Comparison of ENCODE assay signal across 7 mouse cellular contexts in genomic region chr11:98941341-98941825, GRCm38 (mm10). TPM values are rescaled to one million over a fixed set of nuclear protein-coding genes. Genes with fewer than 3 reads are reported as not detected.
DNase-seq lines count a peak whose midpoint lies in the region; ATAC-seq lines count a peak whose summit lies in the region.

No protein-coding gene starts in this region.

- H3K27me3 ChIP-seq in embryonic facial prominence, embryonic 11.5 days (ENCODE audit: control insufficient read depth, insufficient read depth, low read length): no peaks in the 10 kb centered on the region
- H3K27me3 ChIP-seq in hindbrain, embryonic 11.5 days (ENCODE audit: control insufficient read depth, insufficient read depth, low read length): no peaks in the 10 kb centered on the region; the same call in 1 of the 2 replicates
- H3K27me3 ChIP-seq in midbrain, embryonic 15.5 days (replicated peaks): peaks cover 2% of the 10 kb centered on the region; the same call in 1 of the 2 replicates

- peak overlapping the region; percentile 82 for H3K27ac ChIP-seq in embryonic facial prominence, embryonic 11.5 days (replicated peaks; ENCODE audit: low read depth, low read length)
- peak overlapping the region; percentile 67 for H3K27ac ChIP-seq in hindbrain, embryonic 11.5 days (ENCODE audit: low read depth, low read length)
- H3K27ac ChIP-seq in midbrain, embryonic 15.5 days: peak overlapping the region; percentile 89

- no peaks in the 10 kb centered on the region for H3K9me3 ChIP-seq in embryonic facial prominence, embryonic 11.5 days (replicated peaks; ENCODE audit: control insufficient read depth, low read length)
- H3K9me3 ChIP-seq in hindbrain, embryonic 11.5 days (ENCODE audit: control insufficient read depth, low read length): no peaks in the 10 kb centered on the region
- H3K9me3 ChIP-seq in midbrain, embryonic 15.5 days: no peaks in the 10 kb centered on the region

- H3K4me1 ChIP-seq in embryonic facial prominence, embryonic 11.5 days (ENCODE audit: control insufficient read depth, insufficient read depth, low read length): peaks cover 53% of the 10 kb centered on the region
- peaks cover 46% of the 10 kb centered on the region for H3K4me1 ChIP-seq in hindbrain, embryonic 11.5 days (replicated peaks; ENCODE audit: control insufficient read depth, insufficient read depth, low read length)
- H3K4me1 ChIP-seq in midbrain, embryonic 15.5 days: peaks cover 81% of the 10 kb centered on the region

- 3% methylated on average over 12 of the region's 12 CpGs for WGBS in embryonic facial prominence, embryonic 11.5 days
- 5% methylated on average over 11 of the region's 12 CpGs for WGBS in hindbrain, embryonic 11.5 days
- under 1% methylated on average over 12 of the region's 12 CpGs for WGBS in midbrain, embryonic 15.5 days

- H3K9ac ChIP-seq in embryonic facial prominence, embryonic 11.5 days (replicated peaks; ENCODE audit: low read length): peak overlapping the region; percentile 51
- H3K9ac ChIP-seq in hindbrain, embryonic 11.5 days (ENCODE audit: low read depth, low read length): peak overlapping the region; percentile 47; the same call in 1 of the 2 replicates
- peak overlapping the region; percentile 62 for H3K9ac ChIP-seq in midbrain, embryonic 15.5 days

- peak overlapping the region; percentile 87 for H3K4me3 ChIP-seq in embryonic facial prominence, embryonic 11.5 days (ENCODE audit: low read depth, low read length)
- H3K4me3 ChIP-seq in hindbrain, embryonic 11.5 days (ENCODE audit: low read depth, low read length): peak overlapping the region; percentile 35
- H3K4me3 ChIP-seq in midbrain, embryonic 15.5 days: peak overlapping the region; percentile 51

- H3K4me2 ChIP-seq in embryonic facial prominence, embryonic 11.5 days (ENCODE audit: low read depth, low read length): peak overlapping the region; percentile 93
- H3K4me2 ChIP-seq in hindbrain, embryonic 11.5 days (replicated peaks; ENCODE audit: low read depth, low read length): peak overlapping the region; percentile 76
- H3K4me2 ChIP-seq in midbrain, embryonic 15.5 days: peak overlapping the region; percentile 81

- DNase-seq in CD4-positive helper T cell, adult 2 months (ENCODE audit: low read depth, low spot score): peak; percentile 80
- peak; percentile 83 for DNase-seq in NIH3T3 (ENCODE audit: low read depth)
- DNase-seq in embryonic facial prominence, embryonic 11.5 days (ENCODE audit: low spot score): no peak
- DNase-seq in hindbrain, embryonic 11.5 days (ENCODE audit: low spot score): no peak
- DNase-seq in left cerebral cortex, postnatal 14 days (ENCODE audit: low spot score in 2 of 2): peak; percentile 78 to 84
- DNase-seq in urinary bladder, postnatal 36 days (ENCODE audit: low spot score in 2 of 2): no peak

- no peaks in the 10 kb centered on the region for H3K36me3 ChIP-seq in embryonic facial prominence, embryonic 11.5 days (replicated peaks; ENCODE audit: control insufficient read depth, insufficient read depth, low read depth, low read length)
- no peaks in the 10 kb centered on the region for H3K36me3 ChIP-seq in hindbrain, embryonic 11.5 days (ENCODE audit: control insufficient read depth, insufficient read depth, low read length)
- no peaks in the 10 kb centered on the region for H3K36me3 ChIP-seq in midbrain, embryonic 15.5 days (replicated peaks)

- intact Hi-C loops in left cerebral cortex, postnatal 14 days (cut with DNase I): no loop called here

- no peak for ATAC-seq in embryonic facial prominence, embryonic 11.5 days (replicated peaks; ENCODE audit: insufficient number of reproducible peaks, low FRiP score, low TSS enrichment, low read depth)
- ATAC-seq in hindbrain, embryonic 11.5 days (ENCODE audit: low FRiP score): peak; percentile 23; the same call in 1 of the 2 replicates
- peak; percentile 7 for ATAC-seq in midbrain, embryonic 15.5 days (replicated peaks)

RNA-seq across cellular contexts. Expression of gene Rara, which starts 13.8 kb away (rescaled TPM):
- polyA plus RNA-seq in embryonic facial prominence, embryonic 11.5 days (2014; fragmentation: Nextera tagmentation; extraction: Ambion mirVana): 32.7 and 40.2 TPM in 2 replicates
- polyA plus RNA-seq in hindbrain, embryonic 11.5 days (2014; fragmentation: Nextera tagmentation; extraction: Ambion mirVana): 48.3 and 51.2 TPM in 2 replicates
- total RNA-seq in left cerebral cortex, postnatal 14 days (2021): 10 to 100 TPM; 14.6 to 15.1 TPM
- polyA plus RNA-seq in midbrain, embryonic 15.5 days (2015; fragmentation: Nextera tagmentation; extraction: Ambion mirVana): 9.7 and 10.5 TPM in 2 replicates

RNA-seq across cellular contexts. Expression of gene Cdc6, which starts 33.8 kb away (rescaled TPM):
- polyA plus RNA-seq in embryonic facial prominence, embryonic 11.5 days (2014; fragmentation: Nextera tagmentation; extraction: Ambion mirVana): 55.4 and 57.1 TPM in 2 replicates
- polyA plus RNA-seq in hindbrain, embryonic 11.5 days (2014; fragmentation: Nextera tagmentation; extraction: Ambion mirVana): 33.1 and 39.0 TPM in 2 replicates
- total RNA-seq in left cerebral cortex, postnatal 14 days (2021): under 1 TPM; 0.47 to 0.57 TPM
- 3.9 and 4.2 TPM in 2 replicates for polyA plus RNA-seq in midbrain, embryonic 15.5 days (2015; fragmentation: Nextera tagmentation; extraction: Ambion mirVana)

RNA-seq across cellular contexts. Expression of gene Gjd3, which starts 41.4 kb away (rescaled TPM):
- 0.25 and 0.43 TPM in 2 replicates for polyA plus RNA-seq in embryonic facial prominence, embryonic 11.5 days (2014; fragmentation: Nextera tagmentation; extraction: Ambion mirVana)
- polyA plus RNA-seq in hindbrain, embryonic 11.5 days (2014; fragmentation: Nextera tagmentation; extraction: Ambion mirVana): 0.28 and 0.74 TPM in 2 replicates
- 1 to 10 TPM; 2.8 to 3.1 TPM for total RNA-seq in left cerebral cortex, postnatal 14 days (2021)
- 1.4 and 2.4 TPM in 2 replicates for polyA plus RNA-seq in midbrain, embryonic 15.5 days (2015; fragmentation: Nextera tagmentation; extraction: Ambion mirVana)

Comparison
In these comparisons a context has a peak if more than half of its experiments do, and no peak if none do; other contexts are left out.
1. DNase-seq: peak in CD4-positive helper T cell, adult 2 months (single experiment), NIH3T3 (single experiment) and left cerebral cortex, postnatal 14 days (2 of 2); none in embryonic facial prominence, embryonic 11.5 days (single experiment), hindbrain, embryonic 11.5 days (single experiment) and urinary bladder, postnatal 36 days (0 of 2).
2. H3K4me3 ChIP-seq: peak in every context shown above with its lines; median percentile 87 in embryonic facial prominence, embryonic 11.5 days; 51 in midbrain, embryonic 15.5 days; 35 in hindbrain, embryonic 11.5 days.
3. Peak in every context shown above with its lines, with median percentiles within 50 percentile points of each other: H3K27ac ChIP-seq, H3K4me2 ChIP-seq and H3K9ac ChIP-seq.